Mouse (Mus musculus): Measurements from ENCODE around the gene Krt34. TPM values are rescaled to one million over a fixed set of nuclear protein-coding genes. Genes with fewer than 3 reads are reported as not detected.

Krt34 gene
- polyA plus RNA-seq, 2 experiments: 0.11 TPM; not detected in 1

- no peaks in the 10 kb centered on the region for H3K9me3 ChIP-seq (ENCODE audit: control insufficient read depth, low read length)
- no peaks in the 10 kb centered on the region for H3K36me3 ChIP-seq (ENCODE audit: control insufficient read depth, insufficient read depth, low read length)
- 94% methylated on average over 3 of the region's 3 CpGs for WGBS
- no peak overlapping the region for H3K27ac ChIP-seq (replicated peaks; ENCODE audit: low read depth, low read length)
- peaks cover 3% of the 10 kb centered on the region; the same call in 1 of the 2 replicates for H3K27me3 ChIP-seq (ENCODE audit: control insufficient read depth, insufficient read depth, low read length)
- no peaks in the 10 kb centered on the region for H3K4me1 ChIP-seq (ENCODE audit: control insufficient read depth, insufficient read depth, low read length)
- ATAC-seq (ENCODE audit: low FRiP score, low read depth): no peak
- H3K4me3 ChIP-seq (replicated peaks; ENCODE audit: low read length): no peak overlapping the region
- no peak for DNase-seq (ENCODE audit: low spot score)
- TF ChIP-seq POLR2A (IDR thresholded peaks at IDR 0.05; ENCODE audit: borderline replicate concordance, extremely low read depth, insufficient read depth, insufficient read length): no peak
- no peak overlapping the region for H3K4me2 ChIP-seq (replicated peaks; ENCODE audit: low read depth, low read length, severe bottlenecking)
- no peak overlapping the region for H3K9ac ChIP-seq (ENCODE audit: low read depth, low read length, severe bottlenecking)
Observed at GRCm38 (mm10) chr11:99988530-99988929, 52.8 kb downstream of the Krt34 start.

Other genes starting within 250 kb of the Krt34 start
Only the 30 nearest of the 32 such genes appear.
- gene Gm11554, start 237.1 kb downstream of the Krt34 start, polyA plus RNA-seq (2012; rRNA removed): not detected in 2 replicates
- not detected in 2 replicates for gene Gm11554, start 237.1 kb downstream of the Krt34 start, polyA plus RNA-seq (2014; fragmentation: Nextera tagmentation; extraction: Ambion mirVana)
- gene Krtap4-13, start 231.7 kb downstream of the Krt34 start, polyA plus RNA-seq (2012; rRNA removed): not detected in 2 replicates
- gene Krtap4-13, start 231.7 kb downstream of the Krt34 start, polyA plus RNA-seq (2014; fragmentation: Nextera tagmentation; extraction: Ambion mirVana): not detected in 2 replicates
- gene Gm11564, start 225.9 kb downstream of the Krt34 start, polyA plus RNA-seq (2012; rRNA removed): 0.12 TPM in 1 of 2 replicates, not detected in the other
- gene Gm11564, start 225.9 kb downstream of the Krt34 start, polyA plus RNA-seq (2014; fragmentation: Nextera tagmentation; extraction: Ambion mirVana): not detected in 2 replicates
- not detected in 2 replicates for gene 2300003K06Rik, start 203.5 kb downstream of the Krt34 start, polyA plus RNA-seq (2012; rRNA removed)
- gene 2300003K06Rik, start 203.5 kb downstream of the Krt34 start, polyA plus RNA-seq (2014; fragmentation: Nextera tagmentation; extraction: Ambion mirVana): not detected in 2 replicates
- 0.08 TPM in 1 of 2 replicates, not detected in the other for gene Krtap4-16, start 189.9 kb downstream of the Krt34 start, polyA plus RNA-seq (2012; rRNA removed)
- not detected in 2 replicates for gene Krtap4-16, start 189.9 kb downstream of the Krt34 start, polyA plus RNA-seq (2014; fragmentation: Nextera tagmentation; extraction: Ambion mirVana)
- not detected in 2 replicates for gene Gm11568, start 183.6 kb downstream of the Krt34 start, polyA plus RNA-seq (2012; rRNA removed)
- not detected in 2 replicates for gene Gm11568, start 183.6 kb downstream of the Krt34 start, polyA plus RNA-seq (2014; fragmentation: Nextera tagmentation; extraction: Ambion mirVana)
- gene Gm11559, start 177.1 kb downstream of the Krt34 start, polyA plus RNA-seq (2012; rRNA removed): not detected in 2 replicates
- not detected in 2 replicates for gene Gm11559, start 177.1 kb downstream of the Krt34 start, polyA plus RNA-seq (2014; fragmentation: Nextera tagmentation; extraction: Ambion mirVana)
- not detected in 2 replicates for gene Krtap9-1, start 168.2 kb downstream of the Krt34 start, polyA plus RNA-seq (2012; rRNA removed)
- gene Krtap9-1, start 168.2 kb downstream of the Krt34 start, polyA plus RNA-seq (2014; fragmentation: Nextera tagmentation; extraction: Ambion mirVana): not detected in 2 replicates
- gene Gm11567, start 162.4 kb downstream of the Krt34 start, polyA plus RNA-seq (2012; rRNA removed): not detected in 2 replicates
- not detected in 2 replicates for gene Gm11567, start 162.4 kb downstream of the Krt34 start, polyA plus RNA-seq (2014; fragmentation: Nextera tagmentation; extraction: Ambion mirVana)
- gene Krtap31-1, start 133.6 kb downstream of the Krt34 start, polyA plus RNA-seq (2012; rRNA removed): not detected in 2 replicates
- not detected in 2 replicates for gene Krtap31-1, start 133.6 kb downstream of the Krt34 start, polyA plus RNA-seq (2014; fragmentation: Nextera tagmentation; extraction: Ambion mirVana)
- not detected in 2 replicates for gene Gm11565, start 126.8 kb downstream of the Krt34 start, polyA plus RNA-seq (2012; rRNA removed)
- not detected in 2 replicates for gene Gm11565, start 126.8 kb downstream of the Krt34 start, polyA plus RNA-seq (2014; fragmentation: Nextera tagmentation; extraction: Ambion mirVana)
- not detected in 2 replicates for gene Krtap31-2, start 105.3 kb downstream of the Krt34 start, polyA plus RNA-seq (2012; rRNA removed)
- not detected in 2 replicates for gene Krtap31-2, start 105.3 kb downstream of the Krt34 start, polyA plus RNA-seq (2014; fragmentation: Nextera tagmentation; extraction: Ambion mirVana)
- gene Krtap9-5, start 93.1 kb downstream of the Krt34 start, polyA plus RNA-seq (2012; rRNA removed): not detected in 2 replicates
- not detected in 2 replicates for gene Krtap9-5, start 93.1 kb downstream of the Krt34 start, polyA plus RNA-seq (2014; fragmentation: Nextera tagmentation; extraction: Ambion mirVana)
- gene Krtap29-1, start 62.5 kb downstream of the Krt34 start, polyA plus RNA-seq (2012; rRNA removed): 0.09 TPM in 1 of 2 replicates, not detected in the other
- gene Krtap29-1, start 62.5 kb downstream of the Krt34 start, polyA plus RNA-seq (2014; fragmentation: Nextera tagmentation; extraction: Ambion mirVana): not detected in 2 replicates
- gene Krtap16-1, start 55.0 kb downstream of the Krt34 start, polyA plus RNA-seq (2012; rRNA removed): not detected in 2 replicates
- gene Krtap16-1, start 55.0 kb downstream of the Krt34 start, polyA plus RNA-seq (2014; fragmentation: Nextera tagmentation; extraction: Ambion mirVana): 0.19 TPM in 1 of 2 replicates, not detected in the other
- 0.09 and 0.19 TPM in 2 replicates for gene Krtap17-1, start 47.6 kb downstream of the Krt34 start, polyA plus RNA-seq (2012; rRNA removed)
- gene Krtap17-1, start 47.6 kb downstream of the Krt34 start, polyA plus RNA-seq (2014; fragmentation: Nextera tagmentation; extraction: Ambion mirVana): 0.37 TPM in 1 of 2 replicates, not detected in the other
- 0.08 TPM in 1 of 2 replicates, not detected in the other for gene Krt33a, start 25.3 kb downstream of the Krt34 start, polyA plus RNA-seq (2012; rRNA removed)
- 0.15 and 0.29 TPM in 2 replicates for gene Krt33a, start 25.3 kb downstream of the Krt34 start, polyA plus RNA-seq (2014; fragmentation: Nextera tagmentation; extraction: Ambion mirVana)
- gene Krt33b, start 11.7 kb downstream of the Krt34 start, polyA plus RNA-seq (2012; rRNA removed): 0.31 and 0.41 TPM in 2 replicates
- gene Krt33b, start 11.7 kb downstream of the Krt34 start, polyA plus RNA-seq (2014; fragmentation: Nextera tagmentation; extraction: Ambion mirVana): 0.17 and 0.54 TPM in 2 replicates
- gene Krt31, start 9.0 kb upstream of the Krt34 start, polyA plus RNA-seq (2012; rRNA removed): 0.04 and 0.13 TPM in 2 replicates
- 0.26 TPM in 1 of 2 replicates, not detected in the other for gene Krt31, start 9.0 kb upstream of the Krt34 start, polyA plus RNA-seq (2014; fragmentation: Nextera tagmentation; extraction: Ambion mirVana)
- 0.10 TPM in 1 of 2 replicates, not detected in the other for gene Krt32, start 46.7 kb upstream of the Krt34 start, polyA plus RNA-seq (2012; rRNA removed)
- 0.40 TPM in 1 of 2 replicates, not detected in the other for gene Krt32, start 46.7 kb upstream of the Krt34 start, polyA plus RNA-seq (2014; fragmentation: Nextera tagmentation; extraction: Ambion mirVana)
- 1.7 and 2.9 TPM in 2 replicates for gene Krt35, start 54.7 kb upstream of the Krt34 start, polyA plus RNA-seq (2012; rRNA removed)
- gene Krt35, start 54.7 kb upstream of the Krt34 start, polyA plus RNA-seq (2014; fragmentation: Nextera tagmentation; extraction: Ambion mirVana): 7.0 and 7.2 TPM in 2 replicates
- gene Krt36, start 64.1 kb upstream of the Krt34 start, polyA plus RNA-seq (2012; rRNA removed): 0.36 and 1.1 TPM in 2 replicates
- gene Krt36, start 64.1 kb upstream of the Krt34 start, polyA plus RNA-seq (2014; fragmentation: Nextera tagmentation; extraction: Ambion mirVana): 2.9 and 5.9 TPM in 2 replicates
- gene Krt13, start 80.0 kb upstream of the Krt34 start, polyA plus RNA-seq (2012; rRNA removed): 0.15 and 0.62 TPM in 2 replicates
- 0.54 and 1.7 TPM in 2 replicates for gene Krt13, start 80.0 kb upstream of the Krt34 start, polyA plus RNA-seq (2014; fragmentation: Nextera tagmentation; extraction: Ambion mirVana)
- 113 and 213 TPM in 2 replicates for gene Krt15, start 94.4 kb upstream of the Krt34 start, polyA plus RNA-seq (2012; rRNA removed)
- 168 and 205 TPM in 2 replicates for gene Krt15, start 94.4 kb upstream of the Krt34 start, polyA plus RNA-seq (2014; fragmentation: Nextera tagmentation; extraction: Ambion mirVana)
- gene Krt19, start 107.1 kb upstream of the Krt34 start, polyA plus RNA-seq (2012; rRNA removed): 30.3 and 74.0 TPM in 2 replicates
- gene Krt19, start 107.1 kb upstream of the Krt34 start, polyA plus RNA-seq (2014; fragmentation: Nextera tagmentation; extraction: Ambion mirVana): 89.1 and 105 TPM in 2 replicates
- 0.24 and 0.39 TPM in 2 replicates for gene Krt9, start 151.7 kb upstream of the Krt34 start, polyA plus RNA-seq (2012; rRNA removed)
- not detected in 2 replicates for gene Krt9, start 151.7 kb upstream of the Krt34 start, polyA plus RNA-seq (2014; fragmentation: Nextera tagmentation; extraction: Ambion mirVana)
- gene Krt14, start 166.0 kb upstream of the Krt34 start, polyA plus RNA-seq (2012; rRNA removed): 238 and 293 TPM in 2 replicates
- gene Krt14, start 166.0 kb upstream of the Krt34 start, polyA plus RNA-seq (2014; fragmentation: Nextera tagmentation; extraction: Ambion mirVana): 480 and 495 TPM in 2 replicates
- 0.24 and 0.26 TPM in 2 replicates for gene Krt16, start 207.3 kb upstream of the Krt34 start, polyA plus RNA-seq (2012; rRNA removed)
- 0.29 and 0.61 TPM in 2 replicates for gene Krt16, start 207.3 kb upstream of the Krt34 start, polyA plus RNA-seq (2014; fragmentation: Nextera tagmentation; extraction: Ambion mirVana)
- 22.1 and 28.1 TPM in 2 replicates for gene Krt17, start 219.5 kb upstream of the Krt34 start, polyA plus RNA-seq (2012; rRNA removed)
- gene Krt17, start 219.5 kb upstream of the Krt34 start, polyA plus RNA-seq (2014; fragmentation: Nextera tagmentation; extraction: Ambion mirVana): 75.5 and 78.5 TPM in 2 replicates
- 0.06 and 0.08 TPM in 2 replicates for gene Krt42, start 228.3 kb upstream of the Krt34 start, polyA plus RNA-seq (2012; rRNA removed)
- not detected in 2 replicates for gene Krt42, start 228.3 kb upstream of the Krt34 start, polyA plus RNA-seq (2014; fragmentation: Nextera tagmentation; extraction: Ambion mirVana)

Data from limb, embryonic 14.5 days (tissue).